Mouse (Mus musculus) neural tube, embryonic 12.5 days (tissue): ENCODE data around the gene Gse1. TPM values are rescaled to one million over a fixed set of nuclear protein-coding genes. Genes with fewer than 3 reads are reported as not detected.

Source experiments
- ATAC-seq: fragments of 200-750 bp; cut with Nextera tagmentation; 2 replicates; pipeline ENCODE4 v1.8.0; 2017; ENCODE audit warnings: low read depth, mild to moderate bottlenecking, moderate TSS enrichment, moderate library complexity; ENCODE audit not compliant: low FRiP score
- H3K27ac ChIP-seq: fragments of 300-500 bp; sonication (generic); 2 replicates; pipeline ENCODE4 v1.5.1; 2016
- H3K27me3 ChIP-seq: fragments of 300-500 bp; sonication (generic); replicated peaks from 2 replicates; pipeline ENCODE4 v1.6.1; 2016; ENCODE audit warnings: mild to moderate bottlenecking
- H3K36me3 ChIP-seq: fragments of 300-500 bp; sonication (generic); 2 replicates; pipeline ENCODE4 v1.6.1; 2016; ENCODE audit warnings: mild to moderate bottlenecking
- H3K4me1 ChIP-seq: fragments of 300-500 bp; sonication (generic); 2 replicates; pipeline ENCODE4 v1.6.1; 2016
- H3K4me2 ChIP-seq: fragments of 300-500 bp; sonication (generic); replicated peaks from 2 replicates; pipeline ENCODE4 v1.6.1; 2016; ENCODE audit warnings: mild to moderate bottlenecking
- H3K4me3 ChIP-seq: fragments of 300-500 bp; sonication (generic); 2 replicates; pipeline ENCODE4 v1.5.1; 2016
- H3K9ac ChIP-seq: fragments of 300-500 bp; sonication (generic); 2 replicates; pipeline ENCODE4 v1.6.1; 2016; ENCODE audit warnings: mild to moderate bottlenecking
- H3K9me3 ChIP-seq: fragments of 300-500 bp; sonication (generic); 2 replicates; pipeline ENCODE4 v1.6.1; 2016; ENCODE audit warnings: mild to moderate bottlenecking
- WGBS: fragments of 180-500 bp; shearing (Covaris S2); methylation state at CpG from one replicate; pipeline ENCODE4 v1.1.7; 2016; 5-methylcytosine and 5-hydroxymethylcytosine counted together
- polyA plus RNA-seq: library from polyadenylated mRNA; unstranded; fragments of >200 nt; fragmentation: Nextera tagmentation; extraction: Ambion mirVana; gene quantifications from 2 replicates; pipeline ENCODE4 v1.2.1, GENCODE M21; 2016

Gene Gse1
- polyA plus RNA-seq, 1 experiment from 2014 or later = 26.0 TPM

DNA sequence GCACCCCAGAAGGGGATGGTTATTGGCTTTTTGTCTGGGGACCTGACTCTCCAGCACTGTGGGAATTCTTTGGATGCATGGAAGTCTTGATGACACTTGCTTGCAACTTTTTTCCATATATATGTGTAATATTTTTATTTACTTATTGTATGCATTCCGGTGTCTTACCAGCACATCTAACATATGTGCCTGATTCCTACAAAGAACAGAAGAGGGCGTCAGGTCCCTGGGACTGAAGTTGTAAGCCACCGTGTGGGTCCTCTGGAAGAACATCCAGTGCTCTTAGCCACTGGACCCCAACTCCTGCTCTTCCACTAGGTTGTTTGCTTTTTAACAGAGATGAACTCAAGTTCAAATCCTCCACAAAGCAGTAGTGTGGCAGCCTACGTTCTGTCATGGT, 142.2 kb downstream of the Gse1 start:
- H3K27ac ChIP-seq = no peak overlapping the region
- peaks cover 91% of the 10 kb centered on the region for H3K4me1 ChIP-seq

GRCm38 (mm10) chr8:120371146-120371545, 142.9 kb downstream of the Gse1 start:
- no peaks in the 10 kb centered on the region for H3K36me3 ChIP-seq
- H3K4me3 ChIP-seq = no peak overlapping the region
- H3K27ac ChIP-seq = no peak overlapping the region
- WGBS = 77% methylated on average over 5 of the region's 5 CpGs
- H3K4me1 ChIP-seq = peaks cover 92% of the 10 kb centered on the region
- H3K27me3 ChIP-seq = no peaks in the 10 kb centered on the region
- no peak overlapping the region for H3K4me2 ChIP-seq
- no peaks in the 10 kb centered on the region for H3K9me3 ChIP-seq
- H3K9ac ChIP-seq = no peak overlapping the region
- ATAC-seq = no peak

More for the DNA sequence above, 142.2 kb downstream of the Gse1 start:
- WGBS = 76% methylated on average over 4 of the region's 4 CpGs
- no peaks in the 10 kb centered on the region for H3K27me3 ChIP-seq
- ATAC-seq = no peak
- no peak overlapping the region for H3K4me3 ChIP-seq
- H3K36me3 ChIP-seq = no peaks in the 10 kb centered on the region
- H3K9ac ChIP-seq = no peak overlapping the region
- no peaks in the 10 kb centered on the region for H3K9me3 ChIP-seq
- H3K4me2 ChIP-seq = no peak overlapping the region

DNA sequence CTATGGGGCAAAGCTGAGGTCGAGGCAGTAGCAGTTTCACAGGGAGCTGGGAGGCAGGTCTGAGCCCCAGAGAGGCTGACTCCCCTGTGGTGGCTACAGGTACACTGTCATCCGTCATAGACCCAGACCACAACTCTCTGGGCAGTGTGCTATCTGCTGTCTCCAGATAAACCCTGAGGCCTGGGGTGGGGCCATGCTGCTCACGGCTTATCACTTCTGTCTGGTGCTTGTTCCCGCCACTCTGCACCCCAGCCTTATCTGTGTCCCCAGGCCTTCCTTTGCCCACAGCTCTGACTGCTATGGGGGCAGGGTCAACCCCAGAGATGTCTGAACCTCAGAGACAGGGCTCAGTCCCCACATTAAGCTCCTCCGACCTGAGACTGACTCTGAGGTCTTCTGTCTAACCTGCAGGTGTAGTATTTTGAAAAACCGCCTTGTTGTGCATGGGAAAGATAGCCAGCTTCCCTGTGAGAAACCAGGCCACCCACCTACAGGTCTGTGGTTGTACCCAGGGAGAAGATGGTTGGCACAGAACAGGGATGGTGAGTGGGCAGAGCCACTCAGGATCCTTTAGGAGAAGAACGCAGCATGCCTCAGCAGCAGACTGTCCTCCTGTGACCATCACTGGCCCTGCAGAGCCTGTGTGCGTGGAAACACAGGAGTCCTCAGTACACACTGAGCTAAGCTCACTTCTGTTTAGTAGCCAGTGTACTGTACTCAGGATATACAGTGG, 143.6 kb downstream of the Gse1 start:
- no peak overlapping the region for H3K4me2 ChIP-seq
- no peaks in the 10 kb centered on the region for H3K27me3 ChIP-seq
- H3K27ac ChIP-seq = no peak overlapping the region
- ATAC-seq = no peak
- H3K9ac ChIP-seq = no peak overlapping the region
- H3K36me3 ChIP-seq = no peaks in the 10 kb centered on the region
- H3K4me1 ChIP-seq = peaks cover 96% of the 10 kb centered on the region
- no peaks in the 10 kb centered on the region for H3K9me3 ChIP-seq
- WGBS = 80% methylated on average over 8 of the region's 8 CpGs
- no peak overlapping the region for H3K4me3 ChIP-seq

DNA sequence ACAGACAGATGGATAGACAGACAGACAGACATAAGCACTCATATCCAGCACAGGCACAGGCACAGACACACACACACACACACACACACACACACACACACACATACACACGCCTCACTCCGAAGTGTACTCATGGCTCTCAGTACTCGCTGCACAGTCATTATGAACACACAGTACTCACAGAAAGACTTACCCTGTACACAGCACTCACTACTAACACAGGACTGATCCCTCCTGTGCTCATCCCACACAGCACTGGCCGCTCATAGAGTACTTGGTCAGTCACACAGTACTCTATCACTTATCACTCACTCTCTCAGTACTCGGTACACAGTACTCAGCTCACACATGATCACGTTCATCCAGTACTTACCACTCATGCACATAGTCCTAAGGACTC, 144.4 kb downstream of the Gse1 start:
- Histone ChIP-seq H3K4me2 (no peak overlapping the region), H3K4me1 (peaks cover 96% of the 10 kb centered on the region), H3K9me3 (no peaks in the 10 kb centered on the region), H3K27me3 (no peaks in the 10 kb centered on the region), H3K9ac (no peak overlapping the region), H3K36me3 (no peaks in the 10 kb centered on the region), H3K27ac (no peak overlapping the region), H3K4me3 (no peak overlapping the region)
- no peak for ATAC-seq
- WGBS = 93% methylated on average over 6 of the region's 6 CpGs

DNA sequence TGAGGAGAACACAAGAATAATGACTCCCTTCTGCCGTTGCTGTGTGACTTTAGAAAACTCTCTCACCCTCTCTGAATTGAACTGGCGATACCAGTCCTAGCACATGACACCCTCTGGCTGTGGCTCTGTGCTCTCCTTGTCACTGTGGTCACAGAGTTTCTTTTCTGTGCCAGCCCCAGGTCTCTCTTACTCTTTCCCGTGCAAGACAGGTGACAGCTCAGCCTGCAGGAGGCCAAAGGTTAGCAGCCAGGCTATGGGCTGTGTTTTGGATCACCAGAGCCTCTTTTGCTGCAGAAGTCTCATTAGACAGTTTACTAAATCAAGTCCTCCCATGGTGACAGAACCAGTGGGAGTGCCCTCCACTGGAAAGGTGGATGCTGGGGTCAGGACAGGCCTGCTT, 145.4 kb downstream of the Gse1 start:
- Histone ChIP-seq H3K27me3 (no peaks in the 10 kb centered on the region), H3K36me3 (no peaks in the 10 kb centered on the region), H3K4me2 (no peak overlapping the region), H3K4me3 (no peak overlapping the region), H3K4me1 (peaks cover 96% of the 10 kb centered on the region), H3K27ac (peak overlapping the region; percentile 94), H3K9me3 (no peaks in the 10 kb centered on the region), H3K9ac (0 out of 2 replicates have a peak overlapping the region, but pooled peaks have one; percentile 6)
- 69% methylated on average over 3 of the region's 3 CpGs for WGBS
- ATAC-seq = no peak

- 19% methylated on average over 1 of the region's 1 CpGs for WGBS
- ATAC-seq = 0 out of 2 replicates have a peak, but pooled peaks have one; percentile 1
- peaks cover 96% of the 10 kb centered on the region for H3K4me1 ChIP-seq
These were observed 145.8 kb downstream of the Gse1 start for GRCm38 (mm10) chr8:120374070-120374469.

DNA sequence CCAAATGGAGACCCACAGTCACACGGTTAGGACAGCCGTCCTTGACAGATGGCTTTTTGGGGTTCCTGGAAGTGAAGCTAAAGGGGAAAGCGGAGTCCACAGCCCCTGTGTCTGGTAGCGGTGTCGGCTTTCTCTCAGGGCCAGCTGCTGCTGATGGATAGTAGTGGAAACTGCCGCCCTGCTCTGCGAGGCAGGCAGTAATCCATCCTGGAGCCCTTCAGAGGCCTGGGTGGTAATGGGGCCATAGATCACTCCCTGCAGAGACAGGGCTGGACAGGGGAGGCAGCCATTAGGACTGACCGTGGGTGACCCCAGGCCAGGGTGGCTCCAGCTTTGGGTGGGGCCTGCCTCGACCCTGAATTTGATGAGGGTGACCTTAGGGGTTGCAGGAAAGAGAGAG, 146.3 kb downstream of the Gse1 start:
- H3K36me3 ChIP-seq = no peaks in the 10 kb centered on the region
- peak overlapping the region; percentile 94 for H3K27ac ChIP-seq
- peaks cover 96% of the 10 kb centered on the region for H3K4me1 ChIP-seq
- WGBS = 7% methylated on average over 9 of the region's 9 CpGs
- H3K9me3 ChIP-seq = no peaks in the 10 kb centered on the region
- no peak overlapping the region for H3K9ac ChIP-seq
- H3K4me3 ChIP-seq = no peak overlapping the region
- no peaks in the 10 kb centered on the region for H3K27me3 ChIP-seq
- H3K4me2 ChIP-seq = peak overlapping the region; percentile 8
- ATAC-seq = peak; percentile 67

More at GRCm38 (mm10) chr8:120374070-120374469, 145.8 kb downstream of the Gse1 start:
- Histone ChIP-seq H3K4me2 (peak overlapping the region; percentile 8), H3K4me3 (no peak overlapping the region), H3K9me3 (no peaks in the 10 kb centered on the region), H3K9ac (no peak overlapping the region), H3K36me3 (no peaks in the 10 kb centered on the region), H3K27ac (peak overlapping the region; percentile 94), H3K27me3 (no peaks in the 10 kb centered on the region)

DNA sequence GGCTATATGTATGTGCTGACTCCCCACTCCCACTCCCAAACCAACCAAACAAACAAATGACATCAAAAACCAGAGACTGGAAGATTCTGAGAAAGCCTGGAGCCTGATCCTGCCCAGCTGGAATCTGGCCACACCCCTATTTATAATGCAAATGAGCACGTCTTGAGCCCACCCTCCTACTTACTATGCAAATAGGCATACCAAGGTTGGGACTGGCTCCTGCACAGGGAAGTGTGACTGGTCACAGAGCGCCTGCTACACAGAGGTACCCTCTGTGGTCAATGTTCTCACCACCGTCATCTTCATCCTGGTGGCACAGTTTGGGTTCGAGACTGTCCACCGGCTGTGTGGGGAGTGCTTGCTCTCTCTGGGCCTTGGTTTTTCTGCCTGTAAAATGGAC, 146.9 kb downstream of the Gse1 start:
- no peaks in the 10 kb centered on the region for H3K27me3 ChIP-seq
- no peaks in the 10 kb centered on the region for H3K9me3 ChIP-seq
- H3K4me2 ChIP-seq = no peak overlapping the region; the same call in 1 of the 2 replicates
- whole genome bisulfite sequencing = 26% methylated on average over 5 of the region's 5 CpGs
- no peak overlapping the region for H3K4me3 ChIP-seq
- H3K27ac ChIP-seq = peak overlapping the region; percentile 94
- peak; percentile 63 for ATAC-seq
- H3K9ac ChIP-seq = no peak overlapping the region
- H3K4me1 ChIP-seq = peaks cover 94% of the 10 kb centered on the region
- H3K36me3 ChIP-seq = no peaks in the 10 kb centered on the region

GRCm38 (mm10) chr8:120376215-120376614, 148.0 kb downstream of the Gse1 start:
- peak overlapping the region; percentile 58 for H3K27ac ChIP-seq
- no peak overlapping the region for H3K9ac ChIP-seq
- peak; percentile 22 for ATAC-seq
- H3K27me3 ChIP-seq = no peaks in the 10 kb centered on the region
- H3K4me3 ChIP-seq = no peak overlapping the region
- H3K36me3 ChIP-seq = no peaks in the 10 kb centered on the region
- H3K4me1 ChIP-seq = peaks cover 96% of the 10 kb centered on the region
- WGBS = 13% methylated on average over 4 of the region's 4 CpGs
- H3K9me3 ChIP-seq = no peaks in the 10 kb centered on the region
- no peak overlapping the region for H3K4me2 ChIP-seq

GRCm38 (mm10) chr8:120376847-120377802, 148.9 kb downstream of the Gse1 start:
- Histone ChIP-seq H3K9ac (0 out of 2 replicates have a peak overlapping the region, but pooled peaks have one; percentile 9), H3K9me3 (no peaks in the 10 kb centered on the region), H3K27ac (peak overlapping the region; percentile 58), H3K4me1 (peaks cover 97% of the 10 kb centered on the region), H3K4me2 (peak overlapping the region; percentile 5; the same call in 1 of the 2 replicates), H3K36me3 (no peaks in the 10 kb centered on the region), H3K4me3 (no peak overlapping the region), H3K27me3 (no peaks in the 10 kb centered on the region)
- no peak for ATAC-seq
- 14% methylated on average over 22 of the region's 22 CpGs for WGBS

DNA sequence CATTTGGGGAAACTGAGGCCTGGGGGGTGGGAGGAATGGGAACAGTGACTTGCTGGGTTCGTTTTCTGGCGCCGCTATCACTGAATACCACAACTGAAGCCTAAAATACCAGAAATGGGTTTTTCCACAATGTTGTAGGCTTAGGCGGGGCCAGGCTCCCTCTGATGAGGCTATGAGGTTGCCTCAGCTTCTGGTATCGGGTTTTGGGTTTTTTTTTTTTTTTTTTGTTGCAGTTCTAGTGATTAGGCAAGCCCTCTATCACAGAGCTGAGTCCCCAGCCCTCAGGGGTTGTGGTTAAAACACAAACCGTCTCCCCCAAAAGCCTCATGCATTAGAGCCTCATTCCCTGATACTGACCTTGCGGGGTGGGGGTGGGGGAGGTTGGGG, 149.5 kb downstream of the Gse1 start:
- no peak overlapping the region for H3K9ac ChIP-seq
- H3K4me2 ChIP-seq = no peak overlapping the region
- H3K9me3 ChIP-seq = no peaks in the 10 kb centered on the region
- WGBS = 53% methylated on average over 7 of the region's 7 CpGs
- no peak overlapping the region for H3K4me3 ChIP-seq
- peaks cover 97% of the 10 kb centered on the region for H3K4me1 ChIP-seq
- ATAC-seq = no peak
- peak overlapping the region; percentile 58; the same call in 1 of the 2 replicates for H3K27ac ChIP-seq
- H3K27me3 ChIP-seq = no peaks in the 10 kb centered on the region
- no peaks in the 10 kb centered on the region for H3K36me3 ChIP-seq

- Histone ChIP-seq H3K9ac (no peak overlapping the region), H3K27ac (no peak overlapping the region), H3K4me2 (no peak overlapping the region; the same call in 1 of the 2 replicates), H3K4me1 (peaks cover 97% of the 10 kb centered on the region), H3K4me3 (no peak overlapping the region), H3K9me3 (no peaks in the 10 kb centered on the region), H3K36me3 (no peaks in the 10 kb centered on the region), H3K27me3 (no peaks in the 10 kb centered on the region)
- ATAC-seq = no peak
- WGBS = 40% methylated on average over 16 of the region's 16 CpGs
These were observed 150.1 kb downstream of the Gse1 start for GRCm38 (mm10) chr8:120378306-120378705.
